Mouse (Mus musculus) left cerebral cortex, postnatal 10 days (tissue): ENCODE measurements around the gene Auts2. TPM values are rescaled to one million over a fixed set of nuclear protein-coding genes. Genes with fewer than 3 reads are reported as not detected.

Experiments used
- DNase-seq, 2 experiments: peaks; one replicate each; pipeline ENCODE4 v3.0.0; 2021 to 2022; ENCODE audit warnings: low spot score in 2 of 2, mixed read lengths in 1 of 2; ENCODE audit errors: extremely low spot score in 1 of 2
- intact Hi-C: fragments of 180-260 bp; cut with DNase I; formaldehyde crosslinking; loops from one replicate; pipeline ENCODE4 v1.15.1; 2025
- total RNA-seq, 2 experiments: library from RNA; stranded (reverse); gene quantifications; 2 replicates each; pipeline ENCODE4 v1.2.3; 2021

The Auts2 gene
- total RNA-seq, 2 experiments from 2014 or later: 87.0 to 93.1 TPM

DNA sequence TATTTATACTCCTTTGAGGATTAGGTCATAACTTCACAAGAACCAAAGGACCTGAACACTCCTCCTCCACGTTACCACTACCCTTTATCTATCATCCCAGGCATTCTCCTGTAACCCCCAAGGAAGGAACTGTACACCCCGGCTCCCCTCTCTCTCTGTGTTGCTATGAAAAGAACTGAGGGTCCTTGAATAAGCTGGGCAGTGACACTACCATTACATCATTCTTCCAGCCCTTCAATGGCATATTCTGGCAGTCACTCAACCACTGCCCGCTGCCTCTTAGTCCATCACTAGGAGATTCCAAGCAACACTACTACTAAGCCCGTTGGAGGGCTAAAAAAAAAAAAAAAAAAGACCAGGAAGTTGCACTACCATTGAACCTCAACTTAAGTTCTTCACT is 620.4 kb downstream of the Auts2 start:
- DNase-seq: no peak
- intact Hi-C loops: no loop called here

DNA sequence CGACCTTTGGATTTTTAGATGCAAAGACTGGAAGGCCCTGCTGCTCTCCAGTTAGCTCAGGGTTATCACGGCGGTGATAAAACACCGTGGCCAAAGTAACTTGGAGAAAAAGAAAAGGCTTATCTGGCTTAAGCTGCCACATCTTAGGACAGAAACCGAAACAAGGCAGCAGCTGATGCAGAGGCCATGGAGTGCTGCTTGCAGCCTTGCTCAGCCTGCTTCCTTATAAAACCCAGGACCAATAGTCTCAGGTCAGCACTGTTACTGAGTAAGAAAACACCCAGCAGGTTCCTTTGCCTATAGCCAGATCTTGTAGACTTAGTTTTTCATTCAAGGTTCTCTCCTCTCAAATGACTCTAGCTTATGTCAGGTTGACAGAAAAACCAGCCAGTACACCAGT is 621.0 kb downstream of the Auts2 start:
- no peak for DNase-seq
- intact Hi-C loops: no loop called here

DNA sequence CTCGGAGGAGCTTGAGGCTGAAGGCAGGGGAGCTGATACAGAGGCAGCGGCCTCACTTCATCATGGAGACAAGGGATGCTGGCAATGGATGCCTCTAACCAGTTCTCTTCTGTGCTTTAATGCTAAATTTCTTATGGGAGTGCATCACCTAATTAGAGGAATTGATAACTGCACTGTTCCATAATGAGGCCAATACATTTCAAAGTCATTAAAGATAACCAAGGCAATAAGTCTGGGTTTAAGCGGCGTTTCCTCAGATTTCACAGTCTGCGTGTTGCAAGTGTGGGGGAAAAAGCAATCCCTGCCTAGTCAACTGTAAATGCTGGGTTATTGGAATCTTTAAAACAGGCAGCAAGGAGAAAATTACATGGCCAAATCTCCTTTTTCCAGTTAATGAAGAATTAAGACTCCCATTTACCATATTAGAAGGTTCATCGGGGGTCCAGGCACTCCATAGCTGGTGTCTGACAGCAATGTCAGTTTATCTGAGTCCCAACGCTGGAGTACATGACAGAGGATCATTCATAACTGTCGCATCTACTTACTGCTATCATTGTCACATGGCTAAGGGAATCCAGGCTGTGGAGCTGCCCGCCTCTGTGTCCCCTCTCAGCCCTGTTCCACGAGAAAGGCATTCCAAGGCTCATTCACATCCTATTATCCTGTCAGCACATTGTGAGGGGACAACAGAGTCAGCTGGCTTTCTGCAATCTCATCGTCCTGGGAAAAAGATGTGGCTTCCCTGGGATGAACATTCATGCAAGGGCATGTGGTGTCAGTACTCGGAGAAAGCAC is 623.0 kb downstream of the Auts2 start:
- DNase-seq: no peak
- intact Hi-C loops: no loop called here

GRCm38 (mm10) chr5:131916791-131917403 is 626.2 kb downstream of the Auts2 start:
- intact Hi-C loops: no loop called here
- no peak for DNase-seq

- no peak for DNase-seq
- intact Hi-C loops: no loop called here
Measured at GRCm38 (mm10) chr5:131913562-131913961, 629.6 kb downstream of the Auts2 start.

GRCm38 (mm10) chr5:131912983-131913382 is 630.2 kb downstream of the Auts2 start:
- no peak for DNase-seq
- intact Hi-C loops: no loop called here

DNA sequence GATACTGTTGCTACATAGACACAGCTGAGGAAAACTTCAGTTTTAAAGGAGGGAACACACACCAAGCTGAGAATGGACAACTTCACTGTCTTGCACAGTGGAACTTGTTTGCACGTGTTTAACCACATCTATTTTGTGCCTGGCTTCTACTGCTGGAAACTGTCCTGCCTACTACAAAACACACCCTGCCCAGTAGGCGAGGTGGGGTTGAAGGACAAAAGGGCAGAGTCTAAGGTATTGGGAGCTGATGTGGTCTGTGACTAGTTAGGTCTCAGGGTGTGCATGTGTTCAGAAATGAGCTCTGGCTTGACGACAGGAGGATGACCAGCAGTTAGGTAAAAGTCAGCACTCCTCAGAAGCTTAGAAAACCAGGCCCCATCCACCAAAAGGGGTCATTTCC is 636.8 kb downstream of the Auts2 start:
- no peak for DNase-seq
- intact Hi-C loops: no loop called here

DNA sequence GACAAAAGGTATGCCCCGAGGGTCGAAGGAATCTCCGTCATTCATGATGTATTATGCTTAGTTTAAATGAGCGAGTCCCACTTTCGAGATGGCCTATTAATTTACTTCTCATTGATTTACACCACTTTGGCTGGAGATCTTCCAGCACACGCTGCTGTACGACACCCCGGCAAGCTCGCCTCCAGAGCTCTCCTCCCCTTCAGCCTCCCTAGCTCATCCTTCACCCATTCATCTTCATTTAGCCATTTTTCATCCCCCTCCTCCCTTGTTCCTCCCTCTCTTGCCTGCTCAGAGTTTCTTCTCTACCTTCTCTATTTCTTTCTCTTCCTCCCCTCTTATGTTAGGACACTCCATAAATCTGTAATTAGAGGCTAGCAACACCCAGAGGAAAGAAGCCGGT is 638.7 kb downstream of the Auts2 start:
- no peak for DNase-seq
- intact Hi-C loops: no loop called here

GRCm38 (mm10) chr5:131898048-131898638 is 645.0 kb downstream of the Auts2 start:
- intact Hi-C loops: no loop called here

DNA sequence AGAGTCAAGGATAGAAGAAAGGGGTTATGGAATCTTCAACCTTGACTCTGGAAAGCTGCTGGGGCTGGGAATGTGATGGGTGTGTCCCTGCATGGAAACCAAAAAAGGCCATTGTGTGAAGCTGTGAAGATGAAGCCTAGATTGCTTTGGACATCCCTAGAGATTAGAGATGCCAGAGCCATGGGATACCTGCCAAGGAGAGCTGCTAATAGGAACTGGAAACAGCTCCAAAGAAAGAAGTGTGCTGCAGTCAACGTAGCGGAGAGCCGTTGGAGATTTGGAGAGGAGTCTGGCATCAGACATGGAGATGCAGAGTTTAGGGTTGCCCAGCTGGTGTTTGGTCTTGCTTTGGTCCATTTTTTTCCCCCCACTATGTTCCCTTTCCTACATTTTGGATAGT is 656.5 kb downstream of the Auts2 start:
- DNase-seq: no peak
- intact Hi-C loops: no loop called here

More at GRCm38 (mm10) chr5:131898048-131898638, 645.0 kb downstream of the Auts2 start:
- no peak for DNase-seq

DNA sequence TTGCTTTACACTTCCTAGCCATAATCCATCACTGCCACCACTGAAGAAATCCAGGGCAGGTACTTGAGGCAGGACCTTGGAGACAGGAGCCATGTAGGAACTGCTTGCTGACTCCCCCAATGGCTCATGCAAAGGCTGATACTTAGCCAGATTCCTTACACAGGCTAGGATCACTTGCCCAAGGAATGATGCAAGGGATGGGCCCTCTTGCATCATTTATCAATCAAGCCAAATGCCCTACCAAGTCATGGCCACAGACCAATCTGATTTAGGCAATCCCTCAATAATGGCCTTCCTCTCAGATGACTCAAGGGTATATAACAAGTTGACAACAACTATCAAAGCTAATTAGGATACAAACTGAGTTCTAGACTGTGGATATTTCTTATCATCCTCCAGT is 666.6 kb downstream of the Auts2 start:
- no peak for DNase-seq
- intact Hi-C loops: no loop called here

DNA sequence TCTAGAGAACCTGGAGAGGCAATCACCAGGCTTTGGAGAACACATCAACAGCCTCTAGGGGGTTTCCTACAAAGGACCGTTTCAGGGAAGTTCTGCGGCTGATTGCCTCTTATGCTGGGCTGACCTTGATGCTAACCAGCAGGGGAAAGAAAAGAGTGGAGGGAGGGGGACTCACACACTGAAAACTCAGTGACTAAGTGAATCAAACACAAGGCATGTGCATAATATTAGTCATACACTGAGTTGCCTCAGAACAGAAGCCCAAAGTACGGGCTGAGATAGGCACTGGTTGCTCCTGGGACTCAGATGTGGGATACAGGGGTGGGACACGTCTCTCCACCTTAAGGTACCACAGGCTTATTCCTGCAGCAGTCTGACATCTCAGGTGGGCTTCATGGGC is 667.2 kb downstream of the Auts2 start:
- intact Hi-C loops: no loop called here
- DNase-seq: no peak

GRCm38 (mm10) chr5:131873116-131873515 is 670.0 kb downstream of the Auts2 start:
- peak; percentile 22 to 23 for DNase-seq
- intact Hi-C loops: no loop called here

GRCm38 (mm10) chr5:131869711-131870499 is 673.2 kb downstream of the Auts2 start:
- no peak for DNase-seq
- intact Hi-C loops: no loop called here

DNA sequence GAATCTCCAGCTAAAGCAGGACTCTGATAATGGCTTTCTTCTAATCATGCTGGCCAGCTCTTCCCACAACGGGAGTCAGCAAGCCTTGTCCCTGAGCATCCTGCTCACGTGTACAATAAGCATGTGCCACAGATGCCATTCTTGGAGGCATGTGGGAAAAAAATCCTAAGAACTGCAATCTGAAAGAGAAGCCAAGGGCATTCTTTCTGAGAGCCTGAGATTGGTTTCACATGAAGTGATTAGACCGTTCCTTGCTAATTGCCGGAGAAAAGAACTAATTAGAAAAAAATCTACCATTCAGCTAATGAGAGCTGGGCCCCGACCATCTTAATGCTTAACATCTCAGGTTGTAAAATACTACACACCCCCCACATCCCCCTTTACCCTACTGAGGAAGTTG is 677.9 kb downstream of the Auts2 start:
- DNase-seq: no peak
- intact Hi-C loops: no loop called here

- intact Hi-C loops: no loop called here
- no peak for DNase-seq
Measured at GRCm38 (mm10) chr5:131857976-131858375, 685.2 kb downstream of the Auts2 start.

GRCm38 (mm10) chr5:131855358-131855757 is 687.8 kb downstream of the Auts2 start:
- intact Hi-C loops: no loop called here

GRCm38 (mm10) chr5:131851597-131852453 is 691.3 kb downstream of the Auts2 start:
- DNase-seq: no peak
- intact Hi-C loops: no loop called here

More at GRCm38 (mm10) chr5:131855358-131855757, 687.8 kb downstream of the Auts2 start:
- peak in 1 of 2 experiments; percentile 44 for DNase-seq
